Mouse (Mus musculus) bone marrow, adult 2 months (tissue): ENCODE data around the gene Fam186a.

ENCODE experiments used
- CTCF ChIP-seq: fragments of 200-500 bp; IDR thresholded peaks from 2 replicates; pipeline ENCODE4 v1.5.1; 2011; ENCODE audit warnings: low read length, control low read depth; ENCODE audit not compliant: control insufficient read depth, insufficient read depth
- POLR2A ChIP-seq: fragments of 200-500 bp; IDR thresholded peaks from 2 replicates; pipeline ENCODE4 v1.6.1; 2011; ENCODE audit warnings: low read depth, mild to moderate bottlenecking, control low read depth, low read length, borderline replicate concordance; ENCODE audit not compliant: control insufficient read depth

DNA sequence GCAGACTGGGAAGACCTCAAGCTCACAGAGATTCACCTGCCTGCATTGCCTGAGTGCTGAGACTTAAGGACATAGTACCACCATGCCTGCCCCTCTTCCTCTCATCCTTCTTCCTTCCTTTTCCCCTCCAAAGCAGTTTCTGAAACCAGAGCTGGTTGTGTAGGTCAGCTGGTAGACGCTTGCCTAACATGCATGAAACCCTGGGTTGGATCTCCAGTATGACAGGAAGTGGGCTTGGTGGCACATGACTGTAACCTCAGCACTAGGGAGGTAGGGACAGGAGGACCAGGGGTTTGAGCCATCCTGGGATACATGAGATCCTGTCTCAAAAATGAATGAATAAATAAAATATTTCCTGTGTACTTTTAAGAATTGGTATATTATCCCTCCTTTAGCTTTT lies 59.3 kb downstream of the Fam186a start:
- TF ChIP-seq CTCF = no peak
- no peak for TF ChIP-seq POLR2A
